Mouse (Mus musculus): Measurements from ENCODE around the gene Mef2b. TPM values are rescaled to one million over a fixed set of nuclear protein-coding genes. Genes with fewer than 3 reads are reported as not detected.

Gene Mef2b
- total and polyA plus RNA-seq, 3 experiments = 60.1 to 232 (median 168) TPM

DNA sequence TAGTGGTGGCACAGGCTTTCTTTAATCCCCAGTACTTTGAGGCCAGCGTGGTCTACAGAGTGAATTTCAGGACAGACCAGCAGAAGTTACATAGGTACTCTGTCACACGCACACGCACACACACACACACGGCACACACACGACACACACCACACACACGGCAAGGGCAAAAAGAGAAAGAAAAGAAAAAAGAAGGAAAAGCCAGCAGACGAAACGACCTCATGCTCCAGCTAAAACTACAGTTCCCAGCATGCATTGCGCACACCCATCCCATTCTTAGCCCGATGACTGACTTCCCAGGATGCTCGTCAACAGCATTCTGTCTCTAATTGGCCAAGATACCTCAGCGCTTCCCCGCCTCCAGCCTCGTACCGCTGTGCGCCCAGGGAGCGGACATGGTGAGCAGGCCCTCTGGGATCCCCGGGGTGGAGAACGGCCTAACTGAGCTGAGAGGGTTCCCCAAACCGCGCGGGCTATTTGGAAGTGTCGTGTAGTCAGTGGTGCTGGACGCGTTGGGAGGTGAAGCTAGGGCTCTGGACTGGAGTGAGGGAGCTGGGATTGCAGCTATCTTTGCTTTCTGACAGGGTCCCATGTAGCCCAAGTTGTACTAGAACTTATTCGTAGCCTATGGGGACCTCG, 32.7 kb downstream of the Mef2b start, which contains the start of gene Tmem161a:
Tmem161a (plus strand) TSS at position 314 of the 639 bp plus-strand sequence.
- TF ChIP-seq JUND (conservative IDR thresholded peaks at IDR 0.05; ENCODE audit: low read depth, low read length) (no peak), TBP (conservative IDR thresholded peaks at IDR 0.05; ENCODE audit: low read depth, low read length) (peak; percentile 75), E2F4 (IDR thresholded peaks at IDR 0.05; ENCODE audit: insufficient replicate concordance, low read depth, low read length) (no peak; the same call in 1 of the 2 replicates), ETS1 (conservative IDR thresholded peaks at IDR 0.05; ENCODE audit: low read depth, low read length) (no peak), SMC3 (IDR thresholded peaks at IDR 0.05; ENCODE audit: low read depth, low read length) (no peak), CTCF (conservative IDR thresholded peaks at IDR 0.05 in 1 of 2, IDR thresholded peaks at IDR 0.05 in 1 of 2; ENCODE audit: low read depth in 2 of 2, low read length in 2 of 2) (no peak), PAX5 (IDR thresholded peaks at IDR 0.05; ENCODE audit: low read length) (no peak), NELFE (IDR thresholded peaks at IDR 0.05; ENCODE audit: low read depth, low read length) (0 out of 2 replicates have a peak, but pooled peaks have one; percentile 40), CHD1 (IDR thresholded peaks at IDR 0.05; ENCODE audit: low read depth, low read length) (0 out of 2 replicates have a peak, but pooled peaks have one; percentile 1), MYC (IDR thresholded peaks at IDR 0.05; ENCODE audit: low read depth, low read length) (peak; percentile 95), POLR2AphosphoS2 (IDR thresholded peaks at IDR 0.05; ENCODE audit: low read depth, low read length) (peak; percentile 94), MEF2A (IDR thresholded peaks at IDR 0.05; ENCODE audit: borderline replicate concordance, low read depth, low read length) (no peak; the same call in 1 of the 2 replicates), ZKSCAN1 (IDR thresholded peaks at IDR 0.05; ENCODE audit: borderline replicate concordance, low read depth, low read length) (no peak), MAFK (IDR thresholded peaks at IDR 0.05; ENCODE audit: insufficient replicate concordance, low read length) (no peak), MXI1 (IDR thresholded peaks at IDR 0.05; ENCODE audit: low read depth, low read length) (peak; percentile 21; the same call in 1 of the 2 replicates), USF2 (conservative IDR thresholded peaks at IDR 0.05; ENCODE audit: low read depth, low read length) (no peak), USF1 (IDR thresholded peaks at IDR 0.05; ENCODE audit: low read depth, low read length) (no peak), RCOR1 (conservative IDR thresholded peaks at IDR 0.05; ENCODE audit: low read depth, low read length) (no peak), MAX (IDR thresholded peaks at IDR 0.05; ENCODE audit: low read length) (peak; percentile 75), SIN3A (IDR thresholded peaks at IDR 0.05; ENCODE audit: low read length) (peak; percentile 71; the same call in 1 of the 2 replicates), RAD21 (IDR thresholded peaks at IDR 0.05; ENCODE audit: low read depth, low read length) (no peak), POLR2A (IDR thresholded peaks at IDR 0.05; ENCODE audit: low read depth, low read length) (peak; percentile 81), JUN (IDR thresholded peaks at IDR 0.05; ENCODE audit: insufficient read depth, low read depth, low read length) (no peak), EP300 (IDR thresholded peaks at IDR 0.05; ENCODE audit: low read length) (no peak), KAT2A (IDR thresholded peaks at IDR 0.05; ENCODE audit: insufficient replicate concordance, low read length) (peak; percentile 94; the same call in 1 of the 2 replicates), CHD2 (IDR thresholded peaks at IDR 0.05; ENCODE audit: low read length) (peak; percentile 80), ELF1 (IDR thresholded peaks at IDR 0.05; ENCODE audit: low read depth, low read length) (peak; percentile 80), IRF4 (IDR thresholded peaks at IDR 0.05; ENCODE audit: low read depth, low read length) (peak; percentile 31; the same call in 1 of the 2 replicates), ZC3H11A (IDR thresholded peaks at IDR 0.05; ENCODE audit: low read depth, low read length) (no peak), MAZ (IDR thresholded peaks at IDR 0.05; ENCODE audit: low read depth, low read length) (no peak), GABPA (IDR thresholded peaks at IDR 0.05; ENCODE audit: insufficient replicate concordance, low read depth, low read length) (peak; percentile 53; the same call in 1 of the 2 replicates), ZMIZ1 (IDR thresholded peaks at IDR 0.05; ENCODE audit: low read depth, low read length) (no peak; the same call in 1 of the 2 replicates), TCF12 (IDR thresholded peaks at IDR 0.05; ENCODE audit: low read depth, low read length) (peak; percentile 44; the same call in 1 of the 2 replicates), ZNF384 (IDR thresholded peaks at IDR 0.05; ENCODE audit: low read depth, low read length) (no peak), UBTF (IDR thresholded peaks at IDR 0.05; ENCODE audit: low read depth, low read length) (no peak), NRF1 (IDR thresholded peaks at IDR 0.05; ENCODE audit: low read depth, low read length) (peak; percentile 50), HCFC1 (IDR thresholded peaks at IDR 0.05; ENCODE audit: low read depth, low read length) (peak; percentile 99), BHLHE40 (IDR thresholded peaks at IDR 0.05; ENCODE audit: low read depth, low read length) (no peak)
- peaks cover 17 to 40% of the 10 kb centered on the region in 2 experiments for H3K36me3 ChIP-seq (replicated peaks in 1 of 2; ENCODE audit: control insufficient read depth in 1 of 2, insufficient read depth in 1 of 2, low read length in 1 of 2)
- peak; percentile 98 for DNase-seq (ENCODE audit: extremely low read depth)
- peaks cover 13% of the 10 kb centered on the region for H3K79me2 ChIP-seq (replicated peaks; ENCODE audit: control insufficient read depth, extremely low read depth, insufficient read depth, poor library complexity, severe bottlenecking)
- H3K27me3 ChIP-seq (replicated peaks) = no peaks in the 10 kb centered on the region
- peak within 1 kb of the TSS; percentile 94 for H3K27ac ChIP-seq (ENCODE audit: insufficient read depth, low read depth)
- in situ Hi-C loops (cut with MboI; ENCODE audit: low pct_ligation_motif_present, low pct_unique_long_range_greater_than_20kb, low sequenced_read_pairs) (loop anchor here (5.0 kb wide), 1 partner anchor 40 kb away; the partner anchor contains the start of gene Slc25a42), dilution Hi-C loops (cut with MboI; ENCODE audit: extremely low pct_ligation_motif_present, extremely low pct_unique_long_range_greater_than_20kb, low sequenced_read_pairs) (no loop called here)
- H3K4me2 ChIP-seq (ENCODE audit: insufficient read depth, low read depth, poor library complexity, severe bottlenecking) = peak within 1 kb of the TSS; percentile 76
- peaks cover 15 to 73% of the 10 kb centered on the region in 2 experiments for H3K4me1 ChIP-seq (ENCODE audit: control insufficient read depth in 1 of 2, insufficient read depth in 2 of 2)
- H3K4me3 ChIP-seq (replicated peaks in 1 of 3; ENCODE audit: low read depth in 2 of 3, low read length in 2 of 3, poor library complexity in 1 of 3) = peak within 1 kb of the TSS; percentile 75 to 86 (median 78)
- peak within 1 kb of the TSS; percentile 71 for H3K9ac ChIP-seq (ENCODE audit: insufficient read depth, low read depth)
- no peaks in the 10 kb centered on the region for H3K9me3 ChIP-seq (replicated peaks; ENCODE audit: low read length)
